Mouse (Mus musculus): ENCODE results near the gene Prmt8. TPM values are rescaled to one million over a fixed set of nuclear protein-coding genes. Genes with fewer than 3 reads are reported as not detected.

Prmt8 gene
- total RNA-seq, 2 experiments from 2014 or later: not detected

GRCm38 (mm10) chr6:127676866-127677265, 92.4 kb downstream of the Prmt8 start:
- no peak for ATAC-seq (replicated peaks; ENCODE audit: low FRiP score, poor library complexity, severe bottlenecking)

DNA sequence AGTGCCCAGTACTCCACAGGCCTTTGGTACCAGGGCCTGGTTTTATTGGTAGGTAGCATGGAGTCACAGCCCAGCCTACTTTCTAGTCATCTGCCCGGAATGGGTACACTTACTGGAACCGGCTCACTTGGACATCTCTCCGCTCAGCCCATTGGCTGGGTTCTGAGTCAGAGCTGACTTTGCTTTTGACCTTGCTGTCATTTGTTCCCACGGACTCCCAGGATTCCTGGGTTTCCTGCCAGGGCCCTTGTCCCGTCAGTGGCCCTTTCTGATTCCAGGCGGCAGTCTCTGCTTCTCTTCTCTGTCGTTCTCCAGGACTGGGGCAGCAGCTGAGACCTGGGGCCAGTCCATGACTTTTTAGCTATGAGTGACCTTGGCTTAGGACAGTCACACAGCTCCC, 97.2 kb downstream of the Prmt8 start:
- ATAC-seq (replicated peaks; ENCODE audit: low FRiP score, poor library complexity, severe bottlenecking): no peak

DNA sequence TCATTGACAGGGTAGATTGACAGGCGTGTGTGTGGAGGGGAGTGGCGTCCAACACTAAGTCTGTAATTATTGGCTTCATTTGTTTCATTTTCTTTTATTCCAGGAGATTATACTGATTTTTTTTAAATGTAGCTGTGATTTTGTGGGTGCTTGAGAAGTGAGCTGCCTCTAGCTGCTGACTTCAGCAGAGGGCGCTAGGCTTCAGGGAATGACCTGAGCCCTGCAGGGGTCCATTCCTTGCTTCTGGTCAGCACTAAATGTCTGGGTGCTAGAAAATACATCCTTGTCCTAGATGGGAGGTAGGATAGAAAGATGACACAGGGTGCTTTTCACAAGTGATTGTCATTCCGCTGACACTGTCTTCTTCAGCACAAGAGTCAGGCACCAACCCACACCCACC, 99.2 kb downstream of the Prmt8 start:
- ATAC-seq (replicated peaks; ENCODE audit: low FRiP score, poor library complexity, severe bottlenecking): no peak

- ATAC-seq (replicated peaks; ENCODE audit: low FRiP score, poor library complexity, severe bottlenecking): no peak
These were observed 100.0 kb downstream of the Prmt8 start for GRCm38 (mm10) chr6:127669313-127669712.

DNA sequence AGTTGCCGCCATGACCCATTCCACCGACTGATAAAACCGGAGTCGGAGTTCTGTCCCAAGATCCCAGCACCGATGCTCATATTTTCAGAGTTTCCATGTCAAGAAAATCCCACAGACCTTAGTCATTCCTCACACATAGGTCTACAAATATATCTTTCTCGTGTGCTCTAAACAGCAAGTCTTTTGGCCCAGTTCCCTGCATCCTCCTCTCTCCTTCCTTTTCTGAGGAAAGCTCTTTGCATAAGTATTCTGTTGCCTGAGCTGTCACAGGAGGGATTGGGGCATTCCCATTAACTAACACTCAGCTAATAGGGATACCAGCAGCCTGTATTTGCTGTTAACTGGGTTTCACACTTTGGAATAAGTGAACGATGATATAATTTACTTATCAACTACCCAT, 106.0 kb downstream of the Prmt8 start:
- no peak for ATAC-seq (replicated peaks; ENCODE audit: low FRiP score, poor library complexity, severe bottlenecking)

- no peak for ATAC-seq (replicated peaks; ENCODE audit: low FRiP score, poor library complexity, severe bottlenecking)
These were observed 107.5 kb downstream of the Prmt8 start for GRCm38 (mm10) chr6:127661717-127662292.

GRCm38 (mm10) chr6:127659966-127660365, 109.3 kb downstream of the Prmt8 start:
- no peak for ATAC-seq (replicated peaks; ENCODE audit: low FRiP score, poor library complexity, severe bottlenecking)

DNA sequence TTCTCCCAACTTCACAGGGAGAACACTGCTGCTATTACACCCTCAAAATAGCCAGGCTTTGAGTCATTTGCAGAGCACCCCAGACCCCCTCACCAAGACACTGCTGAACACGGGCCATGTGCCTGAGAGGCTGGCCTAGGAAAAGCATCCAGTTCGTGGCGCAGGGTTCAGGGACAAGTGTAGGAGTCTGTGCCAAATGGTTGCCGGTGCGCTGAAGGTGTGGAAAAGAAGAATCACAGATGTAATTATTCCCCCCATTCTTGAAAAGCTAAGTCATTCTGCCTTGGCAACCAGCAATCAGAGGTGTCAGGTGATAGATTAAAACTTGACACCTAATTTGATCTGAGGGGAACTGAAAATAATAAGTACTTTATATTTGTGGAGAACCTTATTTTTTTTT, 109.8 kb downstream of the Prmt8 start:
- no peak for ATAC-seq (replicated peaks; ENCODE audit: low FRiP score, poor library complexity, severe bottlenecking)

DNA sequence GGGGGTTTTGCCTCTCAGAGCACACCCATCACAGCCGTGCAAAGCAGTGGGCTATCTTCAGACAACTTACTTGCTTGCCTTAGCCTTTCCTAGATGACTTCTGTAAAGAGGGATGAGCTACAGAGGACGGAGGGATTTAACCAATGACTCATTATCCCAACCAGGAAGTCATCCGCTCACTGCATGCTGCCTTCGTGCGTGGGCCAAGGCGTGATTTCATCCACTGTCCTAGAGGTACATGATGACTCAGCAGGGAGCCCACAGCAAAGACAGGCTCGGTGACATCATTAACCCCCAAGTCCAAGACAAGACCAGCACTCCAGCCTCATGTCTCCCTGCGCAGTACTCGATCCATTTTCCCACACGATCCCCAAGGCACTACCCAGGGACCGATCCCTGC, 112.1 kb downstream of the Prmt8 start:
- ATAC-seq (replicated peaks; ENCODE audit: low FRiP score, poor library complexity, severe bottlenecking): no peak

DNA sequence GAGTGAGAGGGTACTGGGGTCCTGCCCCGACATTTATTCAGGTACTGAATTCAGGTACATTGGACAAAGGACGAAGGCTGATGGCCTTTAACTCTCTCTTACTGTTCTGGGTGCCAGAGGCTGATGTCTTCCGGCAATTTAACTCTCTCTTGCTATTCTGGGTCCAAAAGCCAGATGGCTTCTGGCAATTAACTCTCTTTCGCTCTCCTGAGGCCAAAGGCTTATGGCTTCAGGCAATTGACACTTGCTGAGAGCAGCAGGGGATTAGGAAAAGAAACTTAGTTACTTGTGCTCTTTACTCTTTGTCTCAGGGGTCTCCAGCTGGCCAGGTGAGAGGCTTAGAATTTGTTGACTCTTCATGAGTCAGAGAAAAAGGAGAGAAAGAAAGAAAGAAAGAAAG, 113.3 kb downstream of the Prmt8 start:
- ATAC-seq (replicated peaks; ENCODE audit: low FRiP score, poor library complexity, severe bottlenecking): no peak

- no peak for ATAC-seq (replicated peaks; ENCODE audit: low FRiP score, poor library complexity, severe bottlenecking)
These were observed 128.0 kb downstream of the Prmt8 start for GRCm38 (mm10) chr6:127641077-127641801.

Other genes starting within 250 kb of the Prmt8 start
- gene Cracr2a, start 208.1 kb downstream of the Prmt8 start, total RNA-seq (2015; ENCODE audit: low replicate concordance): 4.0 and 4.2 TPM in 2 replicates
- gene Cracr2a, start 208.1 kb downstream of the Prmt8 start, total RNA-seq (2017; ENCODE audit: low replicate concordance): 2.4 and 2.9 TPM in 2 replicates
- gene Tspan11, start 118.1 kb upstream of the Prmt8 start, total RNA-seq (2015; ENCODE audit: low replicate concordance): not detected in 2 replicates
- gene Tspan11, start 118.1 kb upstream of the Prmt8 start, total RNA-seq (2017; ENCODE audit: low replicate concordance): 2.9 TPM in 1 of 2 replicates, not detected in the other